In the genomic region with DNA sequence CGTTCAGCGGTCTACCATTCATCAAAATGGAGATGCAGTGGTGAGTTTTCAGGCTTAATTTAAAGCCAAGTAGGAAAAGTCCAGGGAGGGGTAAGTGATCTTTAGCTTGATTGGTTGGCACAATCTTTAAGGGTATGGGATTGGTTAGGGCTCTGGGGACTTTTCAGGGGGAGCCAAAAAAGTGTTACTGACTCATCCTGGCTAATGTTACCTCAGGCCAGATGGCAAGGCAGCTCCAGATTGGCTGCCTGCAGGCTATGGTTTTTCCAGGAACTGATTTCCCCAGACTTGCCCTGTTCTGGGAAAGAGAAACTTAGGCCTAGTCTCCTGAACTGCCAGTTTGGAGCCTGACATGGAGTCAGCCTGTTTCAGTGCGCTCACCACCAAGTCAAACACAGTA, we compare ENCODE assay signal across 15 mouse cellular contexts.
DNase-seq lines count a peak whose midpoint lies in the region; ATAC-seq and TF ChIP-seq lines count a peak whose summit lies in the region.
"Had no signal": no experiment of that assay in that cellular context is flagged by ENCODE, and none has a peak within 500 bp of the region (broad histone marks: within the 10 kb centered on the region; RNA-seq: fewer than 3 reads in every experiment).

No protein-coding gene starts in this region.

- no peak overlapping the region for H3K4me3 ChIP-seq in midbrain, postnatal 0 days (ENCODE audit: low read depth, low read length)
- no peak overlapping the region for H3K4me3 ChIP-seq in midbrain, embryonic 15.5 days
- no peak overlapping the region for H3K4me3 ChIP-seq in limb, embryonic 10.5 days
- H3K4me3 ChIP-seq: erythroblast, embryonic 14.5 days; hindbrain, embryonic 12.5 days; limb, embryonic 15.5 days had no signal

- WGBS in midbrain, postnatal 0 days, result 93% methylated on average over 3 of the region's 3 CpGs
- WGBS in midbrain, embryonic 15.5 days, result 94% methylated on average over 3 of the region's 3 CpGs
- WGBS in limb, embryonic 10.5 days, result 88% methylated on average over 3 of the region's 3 CpGs

- no peaks in the 10 kb centered on the region for H3K36me3 ChIP-seq in midbrain, postnatal 0 days (ENCODE audit: insufficient read depth, low read length)
- no peaks in the 10 kb centered on the region for H3K36me3 ChIP-seq in midbrain, embryonic 15.5 days (replicated peaks)
- H3K36me3 ChIP-seq in limb, embryonic 10.5 days, result no peaks in the 10 kb centered on the region
- H3K36me3 ChIP-seq: hindbrain, embryonic 12.5 days; limb, embryonic 15.5 days had no signal

- no peak overlapping the region for H3K9ac ChIP-seq in midbrain, postnatal 0 days (replicated peaks; ENCODE audit: low read length, poor library complexity, severe bottlenecking)
- no peak overlapping the region for H3K9ac ChIP-seq in midbrain, embryonic 15.5 days
- H3K9ac ChIP-seq: hindbrain, embryonic 12.5 days; limb, embryonic 15.5 days; lung, embryonic 14.5 days had no signal

- H3K4me2 ChIP-seq in midbrain, postnatal 0 days (ENCODE audit: low read depth, low read length, poor library complexity, severe bottlenecking), result no peak overlapping the region
- no peak overlapping the region for H3K4me2 ChIP-seq in midbrain, embryonic 15.5 days
- H3K4me2 ChIP-seq: hindbrain, embryonic 12.5 days; limb, embryonic 15.5 days; lung, embryonic 14.5 days had no signal

- no peaks in the 10 kb centered on the region for H3K27me3 ChIP-seq in midbrain, postnatal 0 days (ENCODE audit: insufficient read depth, low read length)
- H3K27me3 ChIP-seq in midbrain, embryonic 15.5 days (replicated peaks), result no peaks in the 10 kb centered on the region
- no peaks in the 10 kb centered on the region for H3K27me3 ChIP-seq in limb, embryonic 10.5 days (ENCODE audit: low read depth, poor library complexity, severe bottlenecking)
- H3K27me3 ChIP-seq: hindbrain, embryonic 12.5 days; limb, embryonic 15.5 days had no signal

- no peak overlapping the region for H3K27ac ChIP-seq in midbrain, postnatal 0 days (ENCODE audit: low read depth, low read length)
- no peak overlapping the region for H3K27ac ChIP-seq in midbrain, embryonic 15.5 days
- no peak overlapping the region for H3K27ac ChIP-seq in limb, embryonic 10.5 days
- H3K27ac ChIP-seq: hindbrain, embryonic 12.5 days; limb, embryonic 15.5 days had no signal

- no peak for TF ChIP-seq CTCF in midbrain, postnatal 0 days (IDR thresholded peaks at IDR 0.05)

- no peak for ATAC-seq in midbrain, postnatal 0 days (ENCODE audit: low FRiP score)
- ATAC-seq in midbrain, embryonic 15.5 days (replicated peaks), result no peak

- no peaks in the 10 kb centered on the region for H3K9me3 ChIP-seq in midbrain, postnatal 0 days (ENCODE audit: low read length)
- H3K9me3 ChIP-seq in midbrain, embryonic 15.5 days, result no peaks in the 10 kb centered on the region
- no peaks in the 10 kb centered on the region for H3K9me3 ChIP-seq in limb, embryonic 10.5 days (replicated peaks)
- H3K9me3 ChIP-seq: hindbrain, embryonic 12.5 days; limb, embryonic 15.5 days had no signal

- H3K4me1 ChIP-seq in midbrain, postnatal 0 days (ENCODE audit: insufficient read depth, low read length), result no peaks in the 10 kb centered on the region
- no peaks in the 10 kb centered on the region for H3K4me1 ChIP-seq in midbrain, embryonic 15.5 days
- no peaks in the 10 kb centered on the region for H3K4me1 ChIP-seq in limb, embryonic 10.5 days
- H3K4me1 ChIP-seq: hindbrain, embryonic 12.5 days; limb, embryonic 15.5 days had no signal

- peak; percentile 16 for DNase-seq in midbrain, postnatal 0 days (ENCODE audit: low spot score)
- peak; percentile 48 for DNase-seq in cerebellum, adult 11-12 months
- DNase-seq in fibroblast of lung, adult 2 months (ENCODE audit: low read depth), result peak; percentile 51
- peak; percentile 22 for DNase-seq in telencephalon, adult 2 months (ENCODE audit: low read depth, low spot score)
- DNase-seq in limb, embryonic 10.5 days (ENCODE audit: low spot score), result no peak
- no peak for DNase-seq in heart, adult 11 months
- DNase-seq: adrenal gland, postnatal 14 days; gastrocnemius, postnatal 25 days; kidney, adult 8-10 months; lung, embryonic 14.5 days; right cerebral cortex, postnatal 25 days had no signal

Comparison
In these comparisons a context has a peak if more than half of its experiments do, and no peak if none do; other contexts are left out.
1. DNase-seq: peak in midbrain, postnatal 0 days (single experiment), cerebellum, adult 11-12 months (single experiment), fibroblast of lung, adult 2 months (single experiment) and telencephalon, adult 2 months (single experiment); none in limb, embryonic 10.5 days (single experiment) and heart, adult 11 months (single experiment).